Mouse (Mus musculus): Measurements from ENCODE around the gene Usp12.

The Usp12 gene

GRCm38 (mm10) chr5:146692361-146692975 lies 102.3 kb downstream of the Usp12 start:
- DNase-seq: no peak

DNA sequence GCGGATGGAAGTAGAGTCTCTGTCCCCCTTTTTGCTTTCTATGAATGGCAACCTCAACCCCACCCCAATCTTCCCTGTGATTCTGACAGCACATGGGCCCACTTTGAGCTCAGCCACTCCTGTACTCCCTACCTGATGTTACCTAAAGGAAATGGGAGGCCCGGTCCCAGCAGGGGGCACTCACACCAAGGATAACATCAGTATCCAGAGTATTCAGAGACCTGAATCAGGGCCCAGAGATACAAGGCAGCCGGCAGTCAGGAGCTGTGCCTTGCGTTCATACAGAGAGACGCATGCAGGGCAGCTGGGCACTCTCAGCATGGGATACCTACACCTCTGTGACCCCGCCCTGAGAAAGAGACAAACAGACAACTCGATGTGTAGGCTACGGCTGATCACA lies 103.1 kb downstream of the Usp12 start:
- DNase-seq: no peak

DNA sequence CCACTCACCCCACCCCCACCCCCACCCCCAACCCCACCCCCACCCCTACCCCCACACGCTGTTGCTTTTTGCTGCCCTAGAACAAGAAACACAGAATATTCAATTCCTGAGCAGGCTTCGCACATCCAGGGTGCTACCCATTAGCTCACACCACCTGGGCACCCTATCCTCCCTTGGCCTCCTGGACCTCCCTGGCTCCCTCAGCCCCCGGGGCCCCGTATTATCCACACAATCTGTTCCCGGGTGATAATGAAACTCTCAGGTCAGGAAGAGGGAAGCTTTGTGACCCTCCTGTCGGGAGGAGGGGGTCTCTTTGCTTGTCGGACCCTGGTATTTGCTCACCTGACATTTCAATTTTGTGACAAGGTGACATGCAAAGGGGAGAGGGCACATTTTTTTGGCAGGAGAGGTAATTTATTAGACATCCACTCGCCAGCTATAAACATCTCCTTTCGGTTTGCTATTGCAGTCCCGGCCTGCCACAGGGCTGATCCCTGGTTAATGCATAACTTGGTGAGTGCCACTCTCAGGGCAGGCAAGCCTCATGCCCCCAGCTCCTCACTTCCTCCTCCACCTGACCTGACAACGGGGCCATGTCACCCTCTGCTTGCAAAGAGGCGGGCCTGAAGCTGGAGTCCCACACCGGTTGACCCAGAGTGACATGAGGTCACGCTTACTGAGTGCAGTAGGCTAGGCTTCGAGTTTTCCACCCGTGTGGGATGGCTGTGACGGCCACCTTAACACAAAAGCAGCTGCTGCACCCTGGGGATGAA lies 107.1 kb downstream of the Usp12 start:
- no peak for DNase-seq

- no peak for DNase-seq
Measured at GRCm38 (mm10) chr5:146686954-146687353, 107.9 kb downstream of the Usp12 start.

All from cerebellum, postnatal 36 days (tissue).